Mouse (Mus musculus) kidney, adult 11 months (tissue): ENCODE data around the gene Slc25a4.

Experiments used
- DNase-seq: peaks from one replicate; pipeline ENCODE4 v3.0.0; 2022

The Slc25a4 gene

DNA sequence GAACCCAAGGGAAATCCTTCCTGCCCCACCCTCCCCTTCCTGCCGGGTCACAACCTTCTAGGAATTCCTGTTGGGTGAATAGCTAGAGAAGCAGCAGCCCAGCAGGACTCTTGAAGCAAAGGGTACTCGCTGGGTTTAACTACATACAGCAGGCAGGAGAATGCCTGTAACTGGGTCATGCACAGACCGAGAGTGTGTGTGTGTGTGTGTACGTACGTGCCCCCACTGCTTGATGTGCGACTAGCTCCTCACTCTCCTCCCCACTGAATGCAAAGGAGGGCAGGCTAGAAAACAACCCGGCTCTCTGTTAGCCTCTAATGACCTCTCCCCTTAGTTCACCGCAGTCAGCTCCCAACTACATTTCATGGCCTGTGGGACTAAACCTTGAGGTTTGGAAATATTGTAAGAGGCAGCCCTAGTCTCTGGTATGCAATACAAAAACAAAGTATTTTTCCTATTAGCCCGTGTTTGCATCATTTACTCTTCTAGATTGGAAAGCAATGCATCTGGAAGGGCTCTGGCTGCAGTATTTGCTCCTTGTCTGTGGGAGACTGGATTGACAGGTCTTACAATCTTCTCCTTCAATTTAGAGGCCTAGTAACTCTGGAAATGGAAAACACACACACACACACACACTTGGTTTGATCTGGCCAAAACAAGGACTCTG lies 6.0 kb downstream of the Slc25a4 start:
- DNase-seq = no peak

- DNase-seq = no peak
Measured at GRCm38 (mm10) chr8:46204301-46204700, 6.8 kb downstream of the Slc25a4 start.

- DNase-seq = no peak
Measured at GRCm38 (mm10) chr8:46202350-46202749, 8.7 kb downstream of the Slc25a4 start.

DNA sequence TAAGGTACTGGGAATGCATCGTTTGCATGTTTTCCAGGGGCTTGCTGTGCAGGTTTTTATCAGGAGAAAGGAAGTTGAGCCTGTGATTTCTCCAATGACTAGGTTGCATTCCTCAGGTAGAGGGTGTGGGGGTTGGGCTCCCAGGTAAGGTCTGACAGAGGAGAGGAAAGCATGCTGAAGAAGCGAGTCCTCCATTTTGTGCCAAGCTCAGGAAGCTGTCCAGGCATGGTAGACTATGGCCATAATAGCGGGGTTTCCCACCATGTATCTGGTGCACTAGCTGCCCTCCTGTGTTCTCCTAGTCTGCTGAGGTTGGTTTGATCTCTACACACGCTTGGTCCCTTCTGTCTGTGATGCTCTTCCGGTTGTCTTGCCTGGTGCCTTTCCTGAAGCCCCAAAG lies 13.4 kb downstream of the Slc25a4 start:
- no peak for DNase-seq

DNA sequence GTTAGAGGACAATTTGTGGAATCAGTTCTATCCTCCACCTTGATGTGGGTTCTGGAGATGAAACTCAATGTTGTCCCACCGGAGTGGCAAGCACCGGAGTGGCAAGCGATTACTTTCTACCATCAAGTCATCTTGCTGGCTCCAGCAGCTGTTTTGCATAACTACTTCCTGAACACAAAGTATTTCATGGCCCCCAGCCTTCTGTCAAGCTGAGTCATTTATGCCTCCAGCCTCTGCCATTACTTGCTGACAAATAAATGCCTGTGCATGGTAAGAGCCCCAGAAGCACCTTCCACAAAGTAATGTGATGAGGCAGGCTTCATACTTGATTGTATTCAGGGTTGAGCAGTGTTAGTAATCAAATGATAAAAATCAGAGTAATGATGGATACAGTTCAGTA lies 14.2 kb downstream of the Slc25a4 start:
- DNase-seq = no peak

DNA sequence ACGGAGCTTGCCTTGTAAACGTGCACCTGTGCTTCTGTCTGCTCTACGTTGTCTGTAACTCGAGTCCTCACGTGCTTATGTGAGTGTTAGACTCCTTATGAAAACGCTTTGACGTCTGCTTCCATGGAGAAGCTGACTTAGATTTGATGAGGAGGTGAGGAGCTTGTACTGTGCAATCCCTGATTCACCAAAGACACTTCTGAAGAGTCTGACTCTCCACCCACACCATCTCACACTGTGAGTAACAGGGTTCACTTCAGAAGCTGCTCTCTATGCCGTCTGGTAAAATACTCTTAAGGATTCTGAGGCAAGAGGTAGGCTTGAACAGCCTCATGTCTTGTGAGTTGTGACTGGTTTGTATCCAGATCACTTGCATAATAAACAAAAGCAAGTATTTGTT lies 18.0 kb downstream of the Slc25a4 start:
- no peak for DNase-seq

GRCm38 (mm10) chr8:46185361-46185760 lies 25.7 kb downstream of the Slc25a4 start:
- DNase-seq = no peak

- no peak for DNase-seq
Measured at GRCm38 (mm10) chr8:46180136-46180535, 30.9 kb downstream of the Slc25a4 start.

DNA sequence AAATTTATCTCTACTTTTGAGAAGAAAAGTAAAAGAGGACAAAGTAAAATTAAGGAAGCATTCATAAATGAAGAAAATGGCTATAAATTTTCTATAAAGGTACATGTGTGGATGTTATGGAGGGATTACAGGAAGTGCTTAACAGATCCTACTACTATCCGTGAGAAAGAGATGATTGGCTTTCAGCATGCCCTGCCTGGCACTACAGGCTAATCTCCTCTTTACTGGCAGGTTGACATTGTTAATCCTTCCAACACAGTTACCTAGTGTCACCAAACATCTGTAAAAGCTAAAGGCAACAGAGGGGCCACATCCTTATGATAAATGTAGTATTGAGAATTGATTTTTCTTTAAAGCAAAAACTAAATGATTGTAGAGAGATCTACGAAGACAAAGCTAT lies 37.4 kb downstream of the Slc25a4 start:
- DNase-seq = no peak

- DNase-seq = no peak
Measured at GRCm38 (mm10) chr8:46163870-46164190, 47.3 kb downstream of the Slc25a4 start.

DNA sequence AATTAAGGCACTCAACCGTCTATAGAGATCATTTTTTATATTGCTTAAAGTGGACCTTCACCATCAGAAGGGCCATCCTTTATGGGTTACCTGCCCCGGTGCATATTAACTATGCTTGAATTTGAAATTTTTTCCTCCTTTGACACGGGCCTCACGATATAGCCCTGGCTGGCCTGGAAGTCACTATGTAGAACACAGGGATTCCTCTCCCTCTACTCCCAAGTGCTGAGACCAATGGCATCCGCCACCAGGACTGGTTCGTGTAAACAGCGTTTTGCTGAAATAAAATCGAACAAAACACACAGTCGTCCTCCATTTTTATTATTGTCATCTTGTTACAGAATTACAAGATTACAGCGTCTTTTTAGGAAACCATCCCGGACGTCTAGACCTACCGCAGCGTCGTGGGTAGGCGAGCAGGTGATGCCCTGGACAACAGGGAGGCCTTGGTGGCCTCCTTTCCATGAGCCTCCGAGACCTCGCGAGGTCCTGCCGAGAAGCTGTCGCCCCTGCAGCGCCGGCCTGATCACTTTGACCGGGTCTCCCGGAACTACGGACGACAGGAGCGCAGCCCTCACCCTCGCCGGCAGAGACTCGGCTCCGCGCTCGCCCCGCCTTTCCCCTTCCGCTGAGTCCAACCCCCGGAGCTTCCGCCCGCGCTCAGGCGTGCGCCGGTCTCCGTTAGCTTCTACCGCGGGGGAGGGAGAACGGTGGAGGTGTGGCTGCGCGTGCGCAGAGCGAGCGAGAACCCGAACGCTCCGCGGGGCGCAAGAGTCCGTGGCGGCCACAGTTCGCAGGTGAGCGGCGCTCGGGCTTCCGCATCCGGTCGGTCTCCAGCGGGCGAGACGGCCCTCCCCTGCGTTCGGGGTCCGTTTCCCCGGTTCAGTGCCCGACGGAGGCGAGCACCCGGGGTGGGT lies 47.9 kb downstream of the Slc25a4 start:
- DNase-seq = peak; percentile 96
